Mouse (Mus musculus): Measurements from ENCODE around the gene Ffar4. TPM values are rescaled to one million over a fixed set of nuclear protein-coding genes. Genes with fewer than 3 reads are reported as not detected.

The Ffar4 gene
- polyA plus RNA-seq, 1 experiment from 2014 or later, result 1.4 TPM

DNA sequence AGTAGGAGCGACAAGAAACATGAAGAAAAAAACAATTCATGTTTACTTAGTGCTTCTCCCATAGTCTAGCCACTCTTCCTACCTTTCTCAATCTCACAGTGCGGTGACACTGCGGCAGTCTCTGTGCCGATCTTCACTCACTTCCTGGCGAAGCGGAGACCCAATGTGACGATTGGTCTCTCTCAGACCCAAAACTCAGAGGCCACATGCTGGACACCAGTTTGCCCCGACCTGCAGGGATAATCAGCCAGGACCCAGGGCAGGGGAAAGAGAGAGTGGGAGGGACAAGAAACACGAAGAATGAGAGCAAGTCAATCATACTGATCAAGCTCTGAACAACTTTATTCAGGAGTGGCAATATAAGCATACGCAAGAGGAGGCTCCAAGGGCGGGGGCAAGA, 21.8 kb upstream of the Ffar4 start:
- 80% methylated on average over 11 of the region's 11 CpGs for WGBS
- Histone ChIP-seq H3K4me2 (no peak overlapping the region), H3K9ac (no peak overlapping the region), H3K27me3 (no peaks in the 10 kb centered on the region), H3K27ac (no peak overlapping the region), H3K36me3 (peaks cover 43% of the 10 kb centered on the region), H3K4me1 (no peaks in the 10 kb centered on the region), H3K9me3 (replicated peaks) (no peaks in the 10 kb centered on the region), H3K4me3 (replicated peaks) (no peak overlapping the region)
- no peak for ATAC-seq (replicated peaks; ENCODE audit: low FRiP score)

DNA sequence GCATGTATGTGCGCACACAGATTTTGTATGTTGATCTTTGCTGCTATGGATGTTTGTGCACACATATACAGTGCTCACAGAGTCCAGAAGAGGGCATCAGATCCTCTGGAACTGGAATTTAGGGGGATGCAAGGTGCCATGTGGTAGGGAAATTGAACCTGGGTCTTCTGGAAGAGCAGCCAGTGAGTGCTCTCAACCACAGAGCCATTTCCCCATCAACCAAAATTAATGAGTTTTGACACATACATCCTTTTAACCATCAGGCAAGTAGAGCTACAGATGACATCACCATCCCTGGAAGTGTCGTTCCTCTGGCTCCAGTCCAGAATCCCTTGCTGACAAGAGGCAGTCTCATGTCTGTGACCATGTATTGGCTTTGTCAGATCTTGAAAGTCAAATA, 20.6 kb upstream of the Ffar4 start:
- Histone ChIP-seq H3K36me3 (peaks cover 31% of the 10 kb centered on the region), H3K9ac (no peak overlapping the region), H3K27ac (no peak overlapping the region), H3K27me3 (no peaks in the 10 kb centered on the region), H3K4me1 (no peaks in the 10 kb centered on the region), H3K4me2 (no peak overlapping the region), H3K4me3 (replicated peaks) (no peak overlapping the region), H3K9me3 (replicated peaks) (no peaks in the 10 kb centered on the region)
- ATAC-seq (replicated peaks; ENCODE audit: low FRiP score), result no peak
- 76% methylated on average over 2 of the region's 2 CpGs for WGBS

DNA sequence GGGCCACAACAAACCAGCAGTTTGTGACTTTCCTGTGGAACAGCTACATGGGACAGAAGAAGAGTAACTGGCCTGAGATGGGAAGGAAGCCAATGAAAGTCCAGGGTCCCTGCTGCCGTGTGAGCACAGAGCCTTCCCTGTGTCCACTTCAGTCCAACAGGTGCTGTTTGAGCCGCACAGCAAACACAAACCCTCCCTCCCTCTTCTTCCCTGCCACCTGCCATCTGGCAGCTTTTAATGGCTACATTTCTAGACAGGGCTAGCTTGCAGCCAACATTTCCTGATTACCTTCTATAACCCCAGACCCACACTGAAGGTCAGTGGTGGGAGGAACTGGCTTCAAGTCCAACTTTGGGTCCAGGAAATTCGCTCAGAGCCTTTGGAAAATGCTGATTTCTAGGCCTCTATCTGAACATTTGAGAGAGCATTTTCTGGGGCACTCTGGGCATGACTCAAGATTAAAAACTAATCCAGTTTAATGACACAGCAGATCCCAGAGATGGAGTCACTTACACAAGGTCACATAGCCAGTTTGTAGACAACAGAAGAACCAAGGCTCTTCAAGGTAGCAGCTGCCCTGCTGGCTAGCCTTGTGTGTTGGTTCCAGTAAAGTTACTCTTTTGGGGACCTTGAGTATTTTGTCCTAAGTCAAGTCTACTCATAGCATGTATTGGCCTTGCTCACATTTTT, 18.9 kb upstream of the Ffar4 start:
- H3K4me2 ChIP-seq, result no peak overlapping the region
- no peaks in the 10 kb centered on the region for H3K9me3 ChIP-seq (replicated peaks)
- 67% methylated on average over 3 of the region's 3 CpGs for WGBS
- no peak overlapping the region for H3K27ac ChIP-seq
- no peaks in the 10 kb centered on the region for H3K27me3 ChIP-seq
- peaks cover 15% of the 10 kb centered on the region for H3K36me3 ChIP-seq
- no peak for ATAC-seq (replicated peaks; ENCODE audit: low FRiP score)
- H3K4me1 ChIP-seq, result no peaks in the 10 kb centered on the region
- H3K4me3 ChIP-seq (replicated peaks), result no peak overlapping the region
- no peak overlapping the region for H3K9ac ChIP-seq

DNA sequence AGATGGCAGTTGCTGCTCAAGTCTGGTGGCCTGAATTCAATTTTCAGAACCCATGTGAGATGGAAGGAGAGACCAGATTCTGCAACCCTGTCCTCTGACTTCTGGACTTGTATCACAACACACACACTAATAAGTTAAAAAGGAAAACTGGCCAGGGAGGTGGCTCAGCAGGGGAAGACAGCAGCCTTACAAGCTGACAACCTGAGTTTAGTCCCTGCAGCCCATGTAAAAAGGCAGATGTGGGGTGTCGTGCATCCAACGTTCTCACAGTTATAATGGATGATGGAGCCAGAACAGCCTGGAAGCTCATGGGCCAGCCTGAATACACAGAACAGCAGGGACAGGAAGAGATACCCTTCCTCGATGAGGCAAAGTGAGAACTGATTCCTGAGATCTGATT, 15.5 kb upstream of the Ffar4 start:
- H3K4me1 ChIP-seq, result no peaks in the 10 kb centered on the region
- H3K4me2 ChIP-seq, result no peak overlapping the region
- no peak for ATAC-seq (replicated peaks; ENCODE audit: low FRiP score)
- no peak overlapping the region for H3K9ac ChIP-seq
- no peak overlapping the region for H3K27ac ChIP-seq
- H3K9me3 ChIP-seq (replicated peaks), result no peaks in the 10 kb centered on the region
- H3K36me3 ChIP-seq, result no peaks in the 10 kb centered on the region
- WGBS, result 53% methylated on average over 3 of the region's 3 CpGs
- peaks cover under 1% of the 10 kb centered on the region; the same call in 1 of the 2 replicates for H3K27me3 ChIP-seq
- no peak overlapping the region for H3K4me3 ChIP-seq (replicated peaks)

DNA sequence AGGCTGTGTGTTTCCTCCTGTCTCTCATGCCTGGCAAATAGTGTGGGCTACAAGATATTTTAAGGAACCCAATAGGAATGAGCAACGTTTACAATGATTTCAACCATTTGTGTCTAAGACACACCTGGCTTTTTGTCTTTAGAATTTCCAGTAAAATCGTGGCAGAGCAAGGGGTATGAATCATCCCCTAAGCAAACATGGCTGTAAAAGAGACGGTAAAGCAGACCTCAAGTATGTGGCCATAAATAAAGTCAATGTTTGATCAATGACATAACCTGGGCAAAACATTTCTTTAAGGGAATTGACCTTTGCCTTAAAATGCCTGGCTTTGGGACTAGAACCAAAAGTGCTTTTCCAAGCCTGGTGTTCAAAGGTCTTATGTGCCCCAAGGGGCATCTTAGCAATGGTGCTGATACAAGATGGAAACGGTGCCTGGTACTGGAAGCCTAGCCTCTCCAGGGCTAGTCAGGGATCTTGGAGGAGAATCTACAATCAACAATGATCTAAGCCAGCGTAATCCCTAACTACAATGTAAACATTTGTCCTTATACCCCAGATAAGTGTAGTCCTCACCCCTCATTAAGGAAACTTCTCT, 13.8 kb upstream of the Ffar4 start:
- Histone ChIP-seq H3K9ac (no peak overlapping the region), H3K27me3 (peaks cover 7% of the 10 kb centered on the region; the same call in 1 of the 2 replicates), H3K9me3 (replicated peaks) (no peaks in the 10 kb centered on the region), H3K27ac (no peak overlapping the region), H3K4me2 (no peak overlapping the region), H3K4me3 (replicated peaks) (no peak overlapping the region), H3K4me1 (0 out of 2 replicates have a peak, but pooled peaks cover 2% of the 10 kb centered on the region), H3K36me3 (no peaks in the 10 kb centered on the region)
- no peak for ATAC-seq (replicated peaks; ENCODE audit: low FRiP score)
- WGBS, result 48% methylated on average over 5 of the region's 5 CpGs

DNA sequence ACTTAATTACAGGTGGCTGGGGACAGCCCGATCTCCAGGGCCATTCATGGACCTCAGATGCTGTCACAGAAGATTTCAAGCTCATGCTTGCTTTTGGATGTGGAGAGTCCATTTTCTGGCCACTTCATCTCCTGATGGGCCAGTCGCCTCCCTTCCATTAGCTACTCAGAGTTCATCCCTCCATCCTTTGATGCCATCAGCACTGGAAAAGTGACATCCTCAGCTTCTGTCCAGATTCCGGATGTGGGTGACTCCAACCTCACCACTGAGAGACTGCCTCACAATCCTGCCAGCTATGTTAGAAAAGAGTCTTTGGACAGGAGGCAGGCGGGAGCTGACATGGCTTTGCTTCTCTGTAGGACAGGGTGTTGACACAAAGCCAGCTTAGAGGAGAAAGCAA, 11.0 kb upstream of the Ffar4 start:
- no peak for ATAC-seq (replicated peaks; ENCODE audit: low FRiP score)
- Histone ChIP-seq H3K9ac (no peak overlapping the region), H3K27me3 (peaks cover 7% of the 10 kb centered on the region; the same call in 1 of the 2 replicates), H3K9me3 (replicated peaks) (no peaks in the 10 kb centered on the region), H3K4me2 (no peak overlapping the region), H3K27ac (no peak overlapping the region), H3K36me3 (no peaks in the 10 kb centered on the region), H3K4me1 (0 out of 2 replicates have a peak, but pooled peaks cover 2% of the 10 kb centered on the region), H3K4me3 (replicated peaks) (no peak overlapping the region)
- WGBS, result 84% methylated on average over 4 of the region's 4 CpGs

DNA sequence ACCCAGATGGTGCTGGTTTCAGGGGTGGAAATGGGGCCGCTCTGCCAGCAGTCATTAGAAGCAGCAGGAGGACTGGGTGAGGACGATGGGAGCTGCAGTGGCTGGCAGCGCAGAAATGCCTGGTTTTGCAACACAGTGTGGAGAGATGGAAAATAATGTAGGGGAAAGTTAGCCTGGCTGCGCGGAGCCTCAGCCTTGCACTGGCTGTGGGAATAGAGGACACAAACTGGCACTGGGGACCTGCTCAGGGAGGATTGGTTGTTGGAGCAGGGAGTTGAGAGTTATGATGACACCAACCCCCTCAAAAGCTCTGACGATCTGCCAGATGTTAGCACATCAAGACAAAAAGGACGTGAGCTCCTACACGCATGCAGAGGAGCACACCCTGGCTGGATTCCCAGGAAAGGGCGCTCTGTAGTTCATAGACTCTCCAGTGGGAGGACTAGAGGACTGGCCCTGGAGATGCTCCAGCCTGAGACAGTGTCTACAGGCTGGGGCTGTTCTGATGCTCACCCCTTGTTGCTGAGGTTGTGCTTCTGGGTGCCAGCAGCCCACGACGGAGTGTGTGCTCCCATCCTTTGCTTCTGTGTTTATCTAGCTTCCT, 9.8 kb upstream of the Ffar4 start:
- peak; percentile 78 for ATAC-seq (replicated peaks; ENCODE audit: low FRiP score)
- Histone ChIP-seq H3K4me1 (peaks cover 9% of the 10 kb centered on the region; the same call in 1 of the 2 replicates), H3K9ac (no peak overlapping the region), H3K9me3 (replicated peaks) (no peaks in the 10 kb centered on the region), H3K36me3 (no peaks in the 10 kb centered on the region), H3K4me2 (no peak overlapping the region), H3K4me3 (replicated peaks) (no peak overlapping the region), H3K27ac (no peak overlapping the region), H3K27me3 (peaks cover 7% of the 10 kb centered on the region; the same call in 1 of the 2 replicates)
- WGBS, result 56% methylated on average over 11 of the region's 11 CpGs

DNA sequence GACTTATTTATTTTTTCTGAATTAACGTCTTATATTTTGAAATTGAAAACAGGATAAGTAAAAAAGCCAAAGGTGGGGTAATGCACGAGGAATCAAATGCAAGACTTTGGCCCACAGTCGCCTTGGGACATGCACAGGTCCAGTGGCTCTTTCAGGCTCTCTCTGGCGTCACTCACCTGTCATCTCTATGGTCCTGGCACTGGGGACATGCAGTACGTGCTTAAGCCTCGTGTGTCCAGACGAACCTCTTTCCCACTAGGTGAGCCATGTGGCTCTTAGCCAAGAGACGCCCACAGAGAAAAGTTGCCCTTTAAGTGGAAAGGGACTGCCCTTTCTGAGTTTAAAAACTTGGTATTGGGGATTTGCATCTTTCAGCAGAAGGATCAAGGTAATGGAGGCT, 7.5 kb upstream of the Ffar4 start:
- 77% methylated on average over 8 of the region's 8 CpGs for WGBS
- H3K4me3 ChIP-seq (replicated peaks), result no peak overlapping the region

DNA sequence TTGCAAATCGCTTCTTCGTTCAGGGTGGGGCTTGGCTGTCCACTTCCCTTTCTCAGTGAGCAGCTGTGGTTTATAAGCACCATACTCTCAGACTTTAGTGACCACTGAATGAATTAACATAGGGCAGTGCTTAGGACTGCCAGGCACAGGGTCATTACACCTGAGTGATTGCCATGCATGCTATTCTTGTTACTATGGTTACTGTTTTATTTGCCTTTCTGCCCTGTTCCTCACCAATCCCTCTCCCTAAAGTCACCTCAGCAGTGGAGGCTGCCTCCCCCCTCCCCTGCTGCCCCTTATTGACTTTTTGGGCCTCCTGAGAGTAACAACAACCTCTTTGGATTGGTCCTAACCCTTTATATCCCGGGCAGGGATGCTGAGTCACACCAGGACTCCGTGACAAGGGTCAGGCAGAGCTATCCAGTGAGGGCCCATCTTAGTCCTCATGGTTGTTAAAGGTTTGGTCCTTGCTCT, 5.3 kb upstream of the Ffar4 start:
- ATAC-seq (replicated peaks; ENCODE audit: low FRiP score), result peak; percentile 84
- H3K9ac ChIP-seq, result no peak overlapping the region
- no peak overlapping the region for H3K4me2 ChIP-seq
- H3K27me3 ChIP-seq, result peaks cover 23% of the 10 kb centered on the region
- no peaks in the 10 kb centered on the region for H3K9me3 ChIP-seq (replicated peaks)
- no peak overlapping the region for H3K4me3 ChIP-seq (replicated peaks)
- WGBS, result 23% methylated on average over 4 of the region's 4 CpGs
- H3K36me3 ChIP-seq, result no peaks in the 10 kb centered on the region
- H3K4me1 ChIP-seq, result peaks cover 18% of the 10 kb centered on the region
- H3K27ac ChIP-seq, result no peak overlapping the region

More for the DNA sequence above, 7.5 kb upstream of the Ffar4 start:
- Histone ChIP-seq H3K27ac (no peak overlapping the region), H3K36me3 (no peaks in the 10 kb centered on the region), H3K9me3 (replicated peaks) (no peaks in the 10 kb centered on the region), H3K4me1 (peaks cover 9% of the 10 kb centered on the region; the same call in 1 of the 2 replicates), H3K27me3 (peaks cover 11% of the 10 kb centered on the region; the same call in 1 of the 2 replicates), H3K9ac (no peak overlapping the region), H3K4me2 (no peak overlapping the region)
- no peak for ATAC-seq (replicated peaks; ENCODE audit: low FRiP score)

DNA sequence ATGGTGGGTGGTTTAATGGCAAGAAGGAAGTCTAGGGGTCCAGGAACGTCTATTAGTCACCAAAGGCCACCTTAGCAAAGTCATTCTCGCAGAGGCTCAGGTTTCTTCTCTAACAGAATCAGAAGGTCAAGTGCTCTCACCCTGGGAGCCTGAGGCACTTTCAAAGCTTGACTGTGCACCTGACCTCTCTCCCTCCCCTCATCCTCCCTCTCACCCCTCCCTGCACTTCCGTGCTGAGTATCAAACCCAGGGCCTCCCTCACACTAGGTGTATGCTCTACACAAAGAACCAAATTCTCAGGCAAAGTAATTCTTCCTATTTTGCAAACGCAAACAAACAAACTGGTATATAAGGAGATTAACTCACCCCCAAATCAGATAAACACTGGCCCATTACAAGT, 640 bp upstream of the Ffar4 start:
- whole genome bisulfite sequencing, result 6% methylated on average over 4 of the region's 4 CpGs
- H3K4me2 ChIP-seq, result no peak overlapping the region; the same call in 1 of the 2 replicates
- no peak for ATAC-seq (replicated peaks; ENCODE audit: low FRiP score)

DNA sequence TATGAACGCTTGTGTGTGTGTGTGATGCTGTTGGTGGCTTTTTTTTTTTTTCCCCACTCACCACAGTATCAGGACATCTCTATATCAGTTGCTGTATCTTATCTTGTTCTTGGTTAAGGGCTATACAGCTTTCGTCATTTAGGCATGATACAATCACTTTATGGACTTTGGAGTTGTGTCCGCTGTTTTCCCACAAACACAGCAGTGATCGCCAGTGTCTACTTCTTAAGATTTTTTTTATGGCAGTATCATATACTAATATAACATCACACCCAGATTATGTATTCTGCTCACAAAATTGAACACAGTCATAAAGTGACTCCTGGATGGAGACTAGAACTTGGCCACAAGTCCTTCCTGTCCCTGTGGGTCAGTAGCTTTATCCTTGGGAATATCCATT, 11.0 kb downstream of the Ffar4 start:
- 91% methylated on average over 4 of the region's 4 CpGs for WGBS
- no peak overlapping the region for H3K9ac ChIP-seq
- ATAC-seq (replicated peaks; ENCODE audit: low FRiP score), result no peak

More for the DNA sequence above, 640 bp upstream of the Ffar4 start:
- Histone ChIP-seq H3K9ac (no peak overlapping the region), H3K4me1 (peaks cover 29% of the 10 kb centered on the region), H3K36me3 (no peaks in the 10 kb centered on the region), H3K9me3 (replicated peaks) (no peaks in the 10 kb centered on the region), H3K4me3 (replicated peaks) (no peak overlapping the region), H3K27ac (no peak overlapping the region), H3K27me3 (peaks cover 47% of the 10 kb centered on the region)

DNA sequence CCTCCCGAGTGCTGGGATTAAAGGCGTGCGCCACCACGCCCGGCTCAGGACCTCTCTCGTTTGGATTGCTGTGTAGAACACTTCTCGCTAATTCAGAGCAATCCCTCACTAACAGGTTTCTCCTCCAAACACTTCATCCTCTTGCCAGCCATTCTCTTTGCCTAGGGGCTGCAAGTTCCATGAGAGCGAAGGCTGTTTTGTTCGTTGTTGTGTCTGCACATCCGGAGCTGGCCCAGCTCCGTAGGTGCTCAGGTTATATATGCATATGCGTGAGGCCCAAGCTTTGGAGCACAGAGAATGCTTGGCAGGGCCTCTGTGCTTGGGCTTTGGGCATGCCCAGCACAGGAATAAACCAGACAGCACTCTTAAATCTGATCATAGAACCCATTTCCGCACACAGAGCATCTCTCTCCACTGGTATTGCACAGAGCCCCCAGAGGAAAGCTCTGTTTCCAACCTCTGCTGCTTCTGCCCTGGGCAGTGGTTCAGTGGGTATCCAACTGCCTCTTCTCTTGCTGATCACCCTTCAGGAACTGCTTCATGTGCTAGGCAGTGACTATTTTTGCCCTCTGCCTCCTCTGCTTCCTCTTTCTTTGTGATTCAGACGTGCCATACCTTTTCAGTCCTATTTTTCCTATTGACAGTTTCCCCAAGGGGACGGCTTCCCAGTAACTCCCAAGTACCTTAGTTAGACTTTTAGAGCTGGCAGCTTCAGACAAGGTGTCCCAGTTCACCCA, 12.8 kb downstream of the Ffar4 start:
- no peaks in the 10 kb centered on the region for H3K4me1 ChIP-seq
- no peaks in the 10 kb centered on the region for H3K9me3 ChIP-seq (replicated peaks)
- ATAC-seq (replicated peaks; ENCODE audit: low FRiP score), result no peak
- no peak overlapping the region for H3K4me2 ChIP-seq
- H3K36me3 ChIP-seq, result no peaks in the 10 kb centered on the region
- no peaks in the 10 kb centered on the region for H3K27me3 ChIP-seq
- no peak overlapping the region for H3K4me3 ChIP-seq (replicated peaks)
- no peak overlapping the region for H3K27ac ChIP-seq
- WGBS, result 90% methylated on average over 15 of the region's 15 CpGs
- H3K9ac ChIP-seq, result no peak overlapping the region

More for the DNA sequence above, 11.0 kb downstream of the Ffar4 start:
- no peaks in the 10 kb centered on the region for H3K9me3 ChIP-seq (replicated peaks)
- H3K4me1 ChIP-seq, result no peaks in the 10 kb centered on the region
- H3K27me3 ChIP-seq, result no peaks in the 10 kb centered on the region
- H3K4me2 ChIP-seq, result no peak overlapping the region
- no peaks in the 10 kb centered on the region for H3K36me3 ChIP-seq
- H3K4me3 ChIP-seq (replicated peaks), result no peak overlapping the region
- H3K27ac ChIP-seq, result no peak overlapping the region
